Mouse (Mus musculus) lung, postnatal 0 days (tissue): ENCODE data around the gene Matk.

Source experiments
- CTCF ChIP-seq: IDR thresholded peaks from 2 replicates; pipeline ENCODE4 v1.5.1; 2016; ENCODE audit warnings: antibody characterized with exemption, mild to moderate bottlenecking
- EP300 ChIP-seq: IDR thresholded peaks from 2 replicates; pipeline ENCODE4 v1.6.1; 2016; ENCODE audit warnings: antibody characterized with exemption, mild to moderate bottlenecking, control low read depth

DNA sequence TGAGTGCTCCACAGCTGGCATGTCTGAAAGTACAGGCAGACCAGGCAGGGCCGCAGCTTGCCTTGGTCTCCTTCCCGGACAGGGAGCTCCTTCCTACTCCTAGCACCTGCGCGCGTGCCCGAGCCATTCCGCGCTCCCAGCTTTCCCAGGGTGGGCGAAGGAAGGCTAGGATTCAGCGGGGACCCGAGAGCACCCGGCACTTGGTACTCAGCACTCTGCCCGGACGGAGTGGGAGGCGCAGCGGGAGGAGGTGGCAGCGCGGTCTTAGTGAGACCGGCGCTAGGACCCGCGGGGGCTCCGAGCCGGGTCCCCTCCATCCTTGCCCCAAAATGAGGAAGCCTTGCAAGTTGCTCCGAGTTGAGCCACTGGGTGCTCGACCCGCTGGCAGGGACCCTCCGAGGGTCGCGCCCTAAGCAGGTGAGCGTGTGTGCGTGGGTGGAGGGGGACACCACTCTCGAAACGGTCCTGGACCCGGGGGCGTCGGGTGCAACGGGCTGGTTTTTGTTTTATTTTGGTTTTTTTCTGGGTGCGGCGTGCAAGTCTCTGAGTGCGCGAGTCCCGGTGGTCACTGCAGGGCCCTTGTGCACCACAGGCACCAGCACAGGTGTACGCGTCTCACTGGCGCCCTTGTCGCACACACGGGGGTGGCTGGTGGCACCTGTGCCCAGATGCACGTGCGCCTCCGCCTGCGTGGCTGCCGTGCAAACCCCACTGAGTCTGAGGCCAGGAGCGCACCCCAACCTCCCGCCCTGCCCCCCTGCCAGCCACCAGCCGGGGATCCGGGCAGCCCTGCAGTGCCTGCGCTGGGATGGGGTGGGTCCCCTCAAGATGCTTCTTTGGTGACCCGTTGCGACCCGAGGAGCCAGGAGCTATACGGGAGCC lies 4.7 kb downstream of the Matk start:
- no peak for TF ChIP-seq CTCF
- no peak for TF ChIP-seq EP300
